Mouse (Mus musculus): ENCODE results near the gene Calr3.

The Calr3 gene

GRCm38 (mm10) chr8:72445071-72445470 lies 1.4 kb upstream of the Calr3 start:
- in situ Hi-C loops (cut with MboI; ENCODE audit: low pct_unique_long_range_greater_than_20kb in 1 of 2, low sequenced_read_pairs in 2 of 2, unreplicated experiment in 1 of 2) = no loop called here

- in situ Hi-C loops (cut with MboI; ENCODE audit: low pct_unique_long_range_greater_than_20kb in 1 of 2, low sequenced_read_pairs in 2 of 2, unreplicated experiment in 1 of 2) = no loop called here
Observed at GRCm38 (mm10) chr8:72443994-72444350, 302 bp upstream of the Calr3 start.

- in situ Hi-C loops (cut with MboI; ENCODE audit: low pct_unique_long_range_greater_than_20kb in 1 of 2, low sequenced_read_pairs in 2 of 2, unreplicated experiment in 1 of 2) = no loop called here
Observed at GRCm38 (mm10) chr8:72438248-72439015, 5.2 kb downstream of the Calr3 start.

- in situ Hi-C loops (cut with MboI; ENCODE audit: low pct_unique_long_range_greater_than_20kb in 1 of 2, low sequenced_read_pairs in 2 of 2, unreplicated experiment in 1 of 2) = no loop called here
Observed at GRCm38 (mm10) chr8:72434952-72435351, 8.7 kb downstream of the Calr3 start.

- in situ Hi-C loops (cut with MboI; ENCODE audit: low pct_unique_long_range_greater_than_20kb in 1 of 2, low sequenced_read_pairs in 2 of 2, unreplicated experiment in 1 of 2) = no loop called here
Observed at GRCm38 (mm10) chr8:72429676-72430075, 14.0 kb downstream of the Calr3 start.

GRCm38 (mm10) chr8:72422926-72423325 lies 20.7 kb downstream of the Calr3 start:
- in situ Hi-C loops (cut with MboI; ENCODE audit: low pct_unique_long_range_greater_than_20kb in 1 of 2, low sequenced_read_pairs in 2 of 2, unreplicated experiment in 1 of 2) = no loop called here

GRCm38 (mm10) chr8:72421362-72422335 lies 22.0 kb downstream of the Calr3 start, which contains the start of gene Eps15l1:
Eps15l1 (minus strand) TSS chr8:72421460.
- in situ Hi-C loops (cut with MboI; ENCODE audit: low pct_unique_long_range_greater_than_20kb in 1 of 2, low sequenced_read_pairs in 2 of 2, unreplicated experiment in 1 of 2) = no loop called here

- in situ Hi-C loops (cut with MboI; ENCODE audit: low pct_unique_long_range_greater_than_20kb in 1 of 2, low sequenced_read_pairs in 2 of 2, unreplicated experiment in 1 of 2) = no loop called here
Observed at GRCm38 (mm10) chr8:72420571-72421361, 22.9 kb downstream of the Calr3 start.

GRCm38 (mm10) chr8:72418073-72418472 lies 25.6 kb downstream of the Calr3 start:
- in situ Hi-C loops (cut with MboI; ENCODE audit: low pct_unique_long_range_greater_than_20kb in 1 of 2, low sequenced_read_pairs in 2 of 2, unreplicated experiment in 1 of 2) = no loop called here

GRCm38 (mm10) chr8:72415252-72415651 lies 28.4 kb downstream of the Calr3 start:
- in situ Hi-C loops (cut with MboI; ENCODE audit: low pct_unique_long_range_greater_than_20kb in 1 of 2, low sequenced_read_pairs in 2 of 2, unreplicated experiment in 1 of 2) = no loop called here

- in situ Hi-C loops (cut with MboI; ENCODE audit: low pct_unique_long_range_greater_than_20kb in 1 of 2, low sequenced_read_pairs in 2 of 2, unreplicated experiment in 1 of 2) = no loop called here
Observed at GRCm38 (mm10) chr8:72413839-72414238, 29.8 kb downstream of the Calr3 start.

GRCm38 (mm10) chr8:72409443-72409842 lies 34.2 kb downstream of the Calr3 start:
- in situ Hi-C loops (cut with MboI; ENCODE audit: low pct_unique_long_range_greater_than_20kb in 1 of 2, low sequenced_read_pairs in 2 of 2, unreplicated experiment in 1 of 2) = no loop called here

- in situ Hi-C loops (cut with MboI; ENCODE audit: low pct_unique_long_range_greater_than_20kb in 1 of 2, low sequenced_read_pairs in 2 of 2, unreplicated experiment in 1 of 2) = no loop called here
Observed at GRCm38 (mm10) chr8:72407878-72408277, 35.8 kb downstream of the Calr3 start.

GRCm38 (mm10) chr8:72402981-72403380 lies 40.7 kb downstream of the Calr3 start:
- in situ Hi-C loops (cut with MboI; ENCODE audit: low pct_unique_long_range_greater_than_20kb in 1 of 2, low sequenced_read_pairs in 2 of 2, unreplicated experiment in 1 of 2) = no loop called here

- in situ Hi-C loops (cut with MboI; ENCODE audit: low pct_unique_long_range_greater_than_20kb in 1 of 2, low sequenced_read_pairs in 2 of 2, unreplicated experiment in 1 of 2) = no loop called here
Observed at GRCm38 (mm10) chr8:72401381-72401780, 42.3 kb downstream of the Calr3 start.

GRCm38 (mm10) chr8:72385737-72386136 lies 57.9 kb downstream of the Calr3 start:
- in situ Hi-C loops (cut with MboI; ENCODE audit: low pct_unique_long_range_greater_than_20kb in 1 of 2, low sequenced_read_pairs in 2 of 2, unreplicated experiment in 1 of 2) = no loop called here

- in situ Hi-C loops (cut with MboI; ENCODE audit: low pct_unique_long_range_greater_than_20kb in 1 of 2, low sequenced_read_pairs in 2 of 2, unreplicated experiment in 1 of 2) = no loop called here
Observed at GRCm38 (mm10) chr8:72382395-72382794, 61.3 kb downstream of the Calr3 start.

- in situ Hi-C loops (cut with MboI; ENCODE audit: low pct_unique_long_range_greater_than_20kb in 1 of 2, low sequenced_read_pairs in 2 of 2, unreplicated experiment in 1 of 2) = no loop called here
Observed at GRCm38 (mm10) chr8:72380656-72381055, 63.0 kb downstream of the Calr3 start.

GRCm38 (mm10) chr8:72376900-72377299 lies 66.8 kb downstream of the Calr3 start:
- in situ Hi-C loops (cut with MboI; ENCODE audit: low pct_unique_long_range_greater_than_20kb in 1 of 2, low sequenced_read_pairs in 2 of 2, unreplicated experiment in 1 of 2) = no loop called here

Data from mouse embryonic stem cell (cell line).